Mouse (Mus musculus) monocyte, adult 5-6 weeks (primary cell): Measurements from ENCODE around the gene Lingo1. TPM values are rescaled to one million over a fixed set of nuclear protein-coding genes. Genes with fewer than 3 reads are reported as not detected.

Experiments used
- ATAC-seq: fragments of 153-309, 156-312 bp; replicated peaks from 2 replicates; pipeline ENCODE4 v1.8.0; 2017; ENCODE audit warnings: mild to moderate bottlenecking; ENCODE audit not compliant: low TSS enrichment, insufficient number of reproducible peaks, severe bottlenecking, poor library complexity, low FRiP score
- total RNA-seq: library from RNA; stranded (forward); fragments of 200-1000, 200-491, 200-594 nt; gene quantifications from 3 replicates; pipeline ENCODE4 v1.2.3, GENCODE M21; 2017

The Lingo1 gene
- total RNA-seq, 1 experiment from 2014 or later: not detected

- no peak for ATAC-seq
Measured at GRCm38 (mm10) chr9:56622761-56623160, 173.5 kb downstream of the Lingo1 start.

GRCm38 (mm10) chr9:56620512-56621371 is 175.5 kb downstream of the Lingo1 start:
- ATAC-seq: no peak

DNA sequence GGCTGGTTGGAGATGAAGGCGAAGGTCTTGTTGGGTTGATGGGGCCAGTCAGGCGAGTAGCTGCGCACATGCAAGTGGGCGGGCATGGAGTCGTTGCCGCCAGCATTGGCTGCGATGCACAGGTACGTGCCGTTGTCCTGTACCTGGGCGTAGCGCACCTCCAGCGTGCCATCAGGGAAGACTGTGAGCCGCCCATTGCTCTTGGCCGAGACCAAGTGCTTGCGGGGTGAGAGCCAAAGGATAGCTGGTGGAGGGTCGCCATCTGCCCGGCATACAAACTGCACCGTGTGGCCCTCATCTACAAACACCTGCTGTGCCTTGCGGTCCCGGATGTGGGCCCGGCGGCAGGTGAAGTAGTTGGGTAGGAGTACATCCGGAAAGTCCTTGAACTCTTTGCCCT is 176.6 kb downstream of the Lingo1 start:
- ATAC-seq: no peak

DNA sequence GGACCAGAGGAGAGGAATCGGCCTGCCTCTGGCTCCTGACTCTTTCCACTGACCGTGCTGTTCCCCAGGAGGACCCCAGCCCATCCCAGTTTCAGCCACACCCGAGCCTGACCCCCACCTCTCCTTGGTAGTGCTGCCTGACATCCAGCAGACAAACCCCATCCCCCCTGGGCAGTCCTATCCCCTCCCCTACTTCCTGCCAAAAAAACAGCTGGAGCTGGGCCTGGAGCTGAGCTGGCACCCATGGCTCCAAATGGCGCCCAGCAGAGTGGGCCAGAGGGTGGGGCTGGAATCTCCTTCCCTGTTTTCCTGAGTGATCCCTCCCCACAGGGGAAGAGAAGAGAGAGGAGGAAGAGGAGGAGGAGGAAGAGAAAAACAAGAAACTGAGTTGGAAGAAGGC is 177.6 kb downstream of the Lingo1 start:
- ATAC-seq: no peak

DNA sequence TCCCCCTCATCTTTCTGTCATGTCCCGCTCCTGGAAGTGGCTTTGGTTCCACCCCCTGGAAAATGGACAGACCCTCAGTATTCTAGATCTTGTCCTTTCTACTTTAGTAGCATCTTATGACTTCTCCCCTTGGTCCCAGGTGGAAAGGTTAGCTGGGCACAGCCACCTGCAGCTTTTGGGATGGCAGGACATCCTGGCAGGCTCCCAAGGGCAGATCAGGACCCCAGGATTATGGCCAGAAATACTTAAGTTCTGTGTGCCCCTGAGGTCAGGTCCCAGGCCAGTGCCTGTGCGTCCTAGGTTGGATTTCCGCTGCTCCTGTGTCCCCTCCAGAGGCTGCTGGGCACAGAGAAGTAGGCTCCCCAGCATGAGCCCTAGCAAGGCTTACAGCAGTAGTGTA is 180.2 kb downstream of the Lingo1 start:
- ATAC-seq: no peak

GRCm38 (mm10) chr9:56612798-56613183 is 183.5 kb downstream of the Lingo1 start:
- ATAC-seq: no peak

DNA sequence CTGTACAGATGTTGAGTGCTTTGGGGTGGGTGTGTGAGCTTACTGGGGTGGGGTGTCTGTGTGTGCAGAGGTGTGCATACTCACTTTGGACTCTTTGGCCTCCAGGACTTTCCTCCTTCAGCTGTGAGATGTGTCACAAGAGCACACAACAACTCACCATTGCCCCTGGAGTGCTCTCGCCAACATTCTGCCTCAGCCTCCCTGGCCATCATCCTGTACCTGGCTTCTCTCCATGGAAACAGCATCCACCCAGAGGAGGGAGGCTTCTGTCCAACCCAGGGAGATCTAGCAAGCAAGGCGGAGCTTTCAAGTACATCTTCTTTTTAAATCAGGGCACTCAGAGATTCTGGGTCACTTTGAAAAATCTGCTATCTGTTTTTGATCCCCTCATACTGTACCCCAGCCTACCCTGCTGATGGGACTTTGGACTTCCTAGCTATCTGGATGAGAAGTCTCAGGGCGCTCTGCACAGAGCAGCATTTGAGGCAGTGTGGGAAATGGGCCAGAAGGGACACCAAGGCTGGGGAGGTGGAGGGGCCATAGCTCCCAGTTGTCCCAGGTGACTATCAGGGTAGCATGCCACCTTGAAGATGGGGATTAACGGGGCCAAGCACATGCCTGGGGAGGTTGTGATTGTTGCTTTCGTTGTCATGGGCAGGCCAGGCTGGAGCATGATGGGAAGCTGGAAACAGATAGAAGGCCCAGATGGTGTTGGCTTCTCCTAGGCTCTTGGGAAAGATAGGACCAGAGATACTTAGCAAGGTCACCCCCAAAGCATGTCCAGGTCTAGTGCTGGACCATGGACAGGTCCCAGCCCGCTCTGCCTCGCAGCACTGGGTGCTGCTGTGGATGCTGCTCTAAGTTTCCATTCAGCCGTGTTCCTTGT is 184.1 kb downstream of the Lingo1 start:
- no peak for ATAC-seq

- ATAC-seq: no peak
Measured at GRCm38 (mm10) chr9:56610955-56611354, 185.3 kb downstream of the Lingo1 start.

GRCm38 (mm10) chr9:56610466-56610865 is 185.8 kb downstream of the Lingo1 start:
- no peak for ATAC-seq

DNA sequence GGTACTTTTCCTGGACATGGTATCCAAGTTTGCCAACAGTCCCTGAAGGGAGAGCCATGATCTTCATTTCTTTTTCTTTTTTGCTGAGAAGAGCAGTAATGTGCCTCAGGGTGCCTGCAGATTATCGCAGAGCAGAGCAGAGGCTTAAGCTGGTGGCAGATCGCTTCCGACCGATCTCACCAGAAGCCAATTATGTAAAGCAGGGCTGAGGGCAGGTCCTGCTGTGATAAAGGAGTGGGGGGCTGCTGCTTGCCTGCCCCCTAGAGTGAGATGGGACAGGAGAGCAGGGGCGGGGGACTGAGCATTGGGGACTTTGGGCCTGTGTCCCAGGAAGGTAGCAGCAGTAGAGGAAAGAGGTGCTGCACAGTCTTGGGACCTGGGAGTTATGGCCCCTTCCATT is 186.8 kb downstream of the Lingo1 start:
- no peak for ATAC-seq

DNA sequence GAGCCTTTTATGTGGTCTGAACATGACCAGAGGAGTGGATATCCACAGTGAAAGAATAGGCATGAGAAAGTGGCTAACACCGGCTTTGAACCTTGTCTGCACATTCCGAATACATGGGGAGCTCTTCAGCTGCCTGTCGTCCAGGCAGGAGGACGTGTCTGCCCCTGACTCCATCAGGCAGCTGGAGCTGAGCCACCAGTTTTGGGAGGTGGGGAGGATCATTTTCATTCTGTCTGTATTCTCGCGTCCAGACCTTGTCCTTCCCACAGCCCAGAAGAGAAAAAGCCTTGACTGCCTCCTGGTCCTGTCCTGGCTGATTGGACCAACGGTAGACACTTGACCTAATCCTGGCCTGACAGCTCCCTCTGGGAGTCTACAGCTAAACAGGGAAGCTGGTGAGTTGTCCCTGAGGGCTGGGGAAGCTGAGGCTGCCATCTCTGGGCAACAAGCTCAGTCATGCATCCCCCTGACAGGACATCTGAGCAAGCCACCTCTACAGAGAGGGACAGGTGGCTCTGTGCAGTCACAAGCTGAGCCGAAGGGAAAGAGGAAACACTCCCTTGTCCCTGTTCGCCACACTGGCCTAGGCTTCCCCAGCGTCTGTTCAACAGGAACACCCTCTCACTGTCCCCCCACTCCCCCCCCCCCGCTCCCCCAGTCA is 187.4 kb downstream of the Lingo1 start:
- no peak for ATAC-seq

- ATAC-seq: no peak
Measured at GRCm38 (mm10) chr9:56606082-56606740, 190.1 kb downstream of the Lingo1 start.

GRCm38 (mm10) chr9:56605443-56605806 is 190.8 kb downstream of the Lingo1 start:
- no peak for ATAC-seq

- ATAC-seq: no peak
Measured at GRCm38 (mm10) chr9:56604797-56605442, 191.3 kb downstream of the Lingo1 start.

GRCm38 (mm10) chr9:56600655-56601054 is 195.6 kb downstream of the Lingo1 start:
- ATAC-seq: no peak

- ATAC-seq: no peak
Measured at GRCm38 (mm10) chr9:56592639-56593038, 203.6 kb downstream of the Lingo1 start.

DNA sequence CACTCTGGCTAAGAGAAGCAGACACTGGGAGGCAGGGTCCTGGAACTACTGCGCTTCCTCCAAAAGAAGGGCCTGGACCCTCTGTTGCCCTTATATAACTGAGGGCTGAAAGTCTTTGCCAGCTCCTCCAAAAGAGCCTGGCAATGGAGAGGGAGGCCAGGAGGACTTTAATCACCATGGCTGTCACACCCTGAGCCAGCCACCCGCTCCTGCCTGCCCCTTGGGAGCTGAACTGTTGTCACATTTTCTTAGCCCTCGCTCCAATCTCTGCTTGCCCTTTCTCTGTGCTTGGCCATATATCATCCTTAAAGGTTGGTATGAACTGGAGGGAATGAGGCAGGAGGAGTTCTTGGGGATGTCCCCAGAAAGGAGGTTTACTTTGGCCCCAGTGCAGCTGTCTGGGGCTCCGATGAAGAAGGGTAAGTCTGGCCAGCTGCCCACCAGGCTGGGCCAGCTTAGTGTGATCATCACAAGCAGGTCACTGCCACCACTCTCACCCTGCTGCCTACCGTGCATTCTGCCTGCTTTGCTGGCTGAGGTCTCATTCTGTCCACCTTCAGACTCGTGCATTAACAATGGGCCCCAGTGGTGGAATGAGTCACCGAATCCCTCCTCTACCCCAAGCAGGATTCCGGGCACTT is 204.9 kb downstream of the Lingo1 start:
- ATAC-seq: no peak

DNA sequence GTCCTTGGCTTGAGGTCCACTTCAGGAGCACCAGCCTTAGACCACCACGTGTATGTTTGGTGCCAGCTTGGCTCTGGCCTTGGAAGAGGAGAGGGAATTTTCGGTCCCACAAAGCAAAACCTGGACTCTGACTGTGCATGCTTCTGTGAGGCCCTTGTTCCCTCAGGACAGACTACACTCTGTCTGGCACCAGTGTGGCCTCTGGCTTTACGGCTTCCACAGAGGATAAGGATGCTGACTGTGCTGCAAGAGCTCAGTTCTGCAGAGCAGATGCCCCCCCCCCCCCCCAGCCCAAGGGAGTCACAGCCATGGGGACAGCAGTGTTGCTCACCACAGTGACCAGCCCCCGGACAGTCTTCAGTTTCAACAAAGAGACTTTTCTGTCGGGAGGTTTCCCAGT is 206.5 kb downstream of the Lingo1 start:
- ATAC-seq: no peak
